Mouse (Mus musculus): ENCODE measurements around the gene Ppm1a. TPM values are rescaled to one million over a fixed set of nuclear protein-coding genes. Genes with fewer than 3 reads are reported as not detected.

Gene Ppm1a
- total RNA-seq, 2 experiments from 2014 or later, result 38.6 to 87.3 TPM

DNA sequence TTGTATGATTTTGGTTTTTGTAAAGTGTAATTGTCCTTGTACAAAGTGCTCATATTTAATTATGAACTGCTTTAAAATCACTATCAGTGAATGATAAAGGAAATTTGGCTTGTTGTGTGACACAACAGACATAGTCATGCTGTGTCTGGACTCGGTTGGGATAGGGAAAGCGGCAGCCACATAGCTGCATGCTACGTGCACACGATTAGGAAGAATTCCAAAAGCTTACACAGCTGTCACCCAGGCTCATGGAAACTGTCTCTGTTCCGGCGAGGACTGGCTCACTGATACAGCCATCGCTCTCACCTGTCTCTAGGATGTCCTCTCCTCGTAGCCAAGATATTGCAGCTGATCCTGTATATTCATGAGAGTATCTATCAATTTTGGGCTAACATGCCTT is 36.7 kb downstream of the Ppm1a start:
- no peak for ATAC-seq (replicated peaks; ENCODE audit: low FRiP score, poor library complexity, severe bottlenecking)

DNA sequence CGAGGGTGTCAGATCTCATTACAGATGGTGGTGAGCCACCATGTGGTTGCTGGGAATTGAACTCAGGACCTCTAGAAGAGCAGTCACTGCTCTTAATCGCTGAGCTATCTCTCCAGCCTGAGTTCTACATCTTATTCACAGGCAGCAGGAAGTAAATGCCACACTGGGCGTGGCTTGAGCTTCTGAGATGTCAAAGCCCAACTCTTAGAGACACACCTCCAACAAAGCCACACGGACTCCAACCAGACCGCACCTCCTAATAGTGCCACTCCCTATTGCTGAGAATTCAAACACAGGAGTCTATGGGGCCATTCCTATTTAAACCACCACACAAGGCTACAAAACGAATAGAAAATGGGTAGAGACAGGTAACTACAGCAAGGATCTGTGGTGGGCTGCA is 52.5 kb downstream of the Ppm1a start:
- no peak for ATAC-seq (replicated peaks; ENCODE audit: low FRiP score, poor library complexity, severe bottlenecking)

DNA sequence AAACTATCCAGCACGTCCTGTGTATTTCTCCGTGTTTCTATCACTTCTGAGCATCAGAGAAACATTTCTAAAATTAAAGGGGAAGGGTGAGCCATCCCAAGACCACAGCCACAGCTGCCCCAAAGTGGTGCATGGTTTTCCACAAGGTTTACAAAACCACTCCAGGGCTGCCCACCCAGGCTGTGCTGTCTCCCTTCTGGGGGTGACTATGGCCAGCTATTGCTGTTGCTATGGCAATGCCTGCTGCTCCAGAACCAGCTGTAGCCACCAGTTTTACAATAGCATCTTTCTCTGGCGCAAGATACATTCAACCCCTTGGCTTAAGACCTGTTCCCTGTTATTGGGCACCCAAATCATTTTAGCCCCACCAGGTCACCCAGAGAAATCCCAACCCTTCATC is 54.3 kb downstream of the Ppm1a start:
- no peak for ATAC-seq (replicated peaks; ENCODE audit: low FRiP score, poor library complexity, severe bottlenecking)

- ATAC-seq (replicated peaks; ENCODE audit: low FRiP score, poor library complexity, severe bottlenecking), result no peak
Measured at GRCm38 (mm10) chr12:72820940-72821431, 63.7 kb downstream of the Ppm1a start.

DNA sequence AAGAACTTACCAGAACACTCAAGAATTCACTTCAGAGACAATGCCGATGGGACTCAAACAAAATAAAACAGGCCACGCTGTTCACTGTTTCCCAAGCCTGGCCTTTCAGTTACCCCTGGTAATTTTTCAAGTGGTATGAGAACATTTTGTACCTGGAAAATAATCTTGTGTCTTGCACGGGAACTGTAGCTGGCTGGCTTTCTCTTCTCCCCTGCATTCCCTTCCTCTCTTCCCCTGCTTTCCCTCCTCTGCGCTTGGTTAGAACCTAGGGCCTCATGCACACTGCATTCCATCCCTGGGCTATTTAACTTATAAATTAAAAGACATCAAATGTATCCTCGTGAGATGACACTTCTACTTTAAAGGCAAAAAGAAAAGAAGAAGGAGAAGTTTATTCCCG is 64.3 kb downstream of the Ppm1a start:
- no peak for ATAC-seq (replicated peaks; ENCODE audit: low FRiP score, poor library complexity, severe bottlenecking)

DNA sequence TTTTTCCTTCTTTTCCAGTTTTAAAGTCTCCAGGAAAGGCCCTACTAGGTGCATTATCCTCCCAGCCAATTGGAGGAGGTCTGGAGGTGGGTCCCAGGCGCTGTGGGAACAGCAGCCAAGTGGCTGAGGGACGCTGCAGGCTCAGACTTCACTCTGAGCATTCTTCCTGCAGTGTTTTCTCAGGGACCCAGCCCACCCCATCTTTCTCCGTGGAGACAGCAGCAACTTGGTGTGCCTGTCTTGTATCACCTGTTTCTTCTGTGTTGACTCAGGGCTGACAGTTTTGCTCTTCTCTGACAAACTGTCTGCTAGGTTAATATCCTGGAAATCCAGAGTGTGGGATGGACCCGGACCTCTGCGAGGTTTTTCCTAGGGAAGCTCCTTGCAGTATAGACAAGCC is 68.4 kb downstream of the Ppm1a start:
- no peak for ATAC-seq (replicated peaks; ENCODE audit: low FRiP score, poor library complexity, severe bottlenecking)

DNA sequence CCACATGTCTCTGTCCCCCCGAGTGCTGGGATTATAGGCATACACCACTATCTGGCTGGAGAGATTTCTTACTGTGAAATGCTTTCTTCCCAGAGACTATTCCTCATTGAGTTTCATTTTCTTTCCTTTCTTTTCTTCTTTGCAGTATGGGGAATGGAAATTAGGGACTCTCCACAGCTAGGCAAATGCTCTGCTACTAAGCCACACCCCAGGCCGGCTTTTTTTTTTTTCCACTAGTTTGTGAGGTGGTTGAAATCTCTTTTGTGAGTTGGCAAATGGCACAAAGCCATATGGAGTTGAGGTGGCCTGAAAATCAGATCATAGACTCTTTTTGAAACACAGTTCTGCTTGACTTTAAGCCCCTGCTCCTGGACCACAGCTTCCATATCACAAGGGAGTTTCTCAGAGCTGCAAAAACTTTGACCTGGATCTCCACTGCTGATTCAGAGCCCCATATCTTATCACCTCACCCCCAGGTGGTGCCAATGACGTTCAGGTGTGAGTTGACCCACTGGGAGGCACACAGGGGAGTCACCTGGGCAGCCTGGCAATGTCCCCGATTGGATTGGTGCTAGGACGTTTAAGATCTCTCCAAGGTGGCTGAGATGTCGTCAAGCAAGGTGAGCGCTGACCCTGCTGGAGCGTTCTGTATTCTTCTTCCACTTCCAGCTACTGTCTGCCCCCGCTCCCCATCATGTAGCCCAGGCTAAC is 71.7 kb downstream of the Ppm1a start:
- no peak for ATAC-seq (replicated peaks; ENCODE audit: low FRiP score, poor library complexity, severe bottlenecking)

- ATAC-seq (replicated peaks; ENCODE audit: low FRiP score, poor library complexity, severe bottlenecking), result no peak
Measured at GRCm38 (mm10) chr12:72829777-72830176, 72.5 kb downstream of the Ppm1a start.

- no peak for ATAC-seq (replicated peaks; ENCODE audit: low FRiP score, poor library complexity, severe bottlenecking)
Measured at GRCm38 (mm10) chr12:72830317-72830716, 73.1 kb downstream of the Ppm1a start.

DNA sequence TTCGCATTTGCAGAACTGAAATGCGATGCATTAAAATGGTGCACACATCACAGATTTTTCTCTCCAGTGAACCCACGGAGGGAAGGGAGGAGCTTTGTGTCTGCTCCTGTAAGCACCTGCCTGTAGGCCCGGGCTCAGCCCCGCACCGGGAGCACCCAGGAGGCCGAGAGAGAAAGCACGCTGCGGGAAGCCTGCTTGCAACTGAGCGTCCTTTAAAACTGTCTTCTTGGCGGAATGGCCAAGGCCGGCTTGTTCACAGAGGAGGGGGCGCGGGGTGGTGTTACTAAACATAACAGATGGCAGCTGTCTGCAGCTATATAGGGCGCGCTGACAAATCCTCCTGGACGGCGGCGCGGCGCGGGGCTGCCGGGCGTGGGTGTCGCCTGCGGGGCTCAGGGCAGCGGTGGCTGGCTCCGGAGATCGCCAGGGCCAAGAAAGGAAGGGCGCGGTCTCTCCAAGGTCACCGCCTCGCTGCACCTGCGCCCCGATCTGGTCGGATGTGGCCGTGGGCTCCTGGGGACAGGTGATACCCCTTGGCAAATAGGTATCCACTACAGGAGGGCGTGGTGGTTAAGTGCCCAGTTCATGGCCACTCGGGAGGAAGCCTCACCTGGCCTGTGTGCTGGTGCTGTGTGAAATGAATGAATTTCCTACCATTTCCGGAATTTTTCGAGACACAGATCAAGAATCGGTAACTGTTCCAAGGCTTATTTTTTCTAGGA is 74.6 kb downstream of the Ppm1a start:
- ATAC-seq (replicated peaks; ENCODE audit: low FRiP score, poor library complexity, severe bottlenecking), result no peak

GRCm38 (mm10) chr12:72834773-72835517 is 77.7 kb downstream of the Ppm1a start:
- no peak for ATAC-seq (replicated peaks; ENCODE audit: low FRiP score, poor library complexity, severe bottlenecking)

DNA sequence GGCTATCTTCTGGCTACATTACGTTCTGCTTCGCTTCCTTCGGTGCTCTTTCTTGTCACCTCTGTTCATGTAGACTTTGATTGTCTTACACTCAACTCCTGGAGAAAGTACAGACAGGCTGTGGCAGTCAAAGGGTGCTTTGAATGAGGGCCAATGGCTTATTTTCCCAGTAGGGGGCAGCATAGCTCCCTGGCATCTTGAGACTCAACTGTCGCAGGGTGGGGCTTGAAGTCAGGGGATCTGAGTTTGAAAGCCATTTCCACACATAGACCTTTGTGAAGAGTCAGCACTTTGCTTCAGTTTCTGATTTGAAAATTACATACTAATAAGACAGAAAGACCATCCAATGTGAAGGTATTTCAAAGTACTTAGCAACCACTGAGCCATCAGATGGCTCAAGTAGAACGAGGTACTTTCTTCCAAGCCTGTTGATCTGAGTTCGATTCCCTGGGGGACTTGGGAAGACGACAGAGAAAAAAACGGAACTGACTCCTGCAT is 78.3 kb downstream of the Ppm1a start:
- ATAC-seq (replicated peaks; ENCODE audit: low FRiP score, poor library complexity, severe bottlenecking), result no peak

- ATAC-seq (replicated peaks; ENCODE audit: low FRiP score, poor library complexity, severe bottlenecking), result no peak
Measured at GRCm38 (mm10) chr12:72837302-72837701, 80.0 kb downstream of the Ppm1a start.

DNA sequence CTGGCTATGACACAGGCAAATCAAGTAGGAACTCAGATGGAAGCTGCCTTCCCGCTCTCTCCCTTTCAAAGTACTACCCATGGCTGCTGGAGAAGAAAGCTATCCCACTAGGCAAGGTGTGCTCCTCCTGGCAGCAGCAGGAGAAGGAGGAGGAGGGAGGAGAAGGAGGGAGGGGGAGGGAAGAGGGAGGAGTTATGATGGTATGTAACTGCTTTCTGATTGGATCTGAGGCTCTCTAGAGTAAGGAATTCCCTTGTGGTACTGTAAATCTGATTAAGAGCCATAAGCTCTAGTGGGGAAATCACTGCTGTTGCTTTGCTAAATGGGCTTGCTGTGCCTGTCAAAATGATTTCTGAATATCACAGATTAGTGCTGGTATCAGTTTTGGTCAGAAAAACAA is 84.2 kb downstream of the Ppm1a start:
- ATAC-seq (replicated peaks; ENCODE audit: low FRiP score, poor library complexity, severe bottlenecking), result no peak

- no peak for ATAC-seq (replicated peaks; ENCODE audit: low FRiP score, poor library complexity, severe bottlenecking)
Measured at GRCm38 (mm10) chr12:72843135-72843534, 85.9 kb downstream of the Ppm1a start.

DNA sequence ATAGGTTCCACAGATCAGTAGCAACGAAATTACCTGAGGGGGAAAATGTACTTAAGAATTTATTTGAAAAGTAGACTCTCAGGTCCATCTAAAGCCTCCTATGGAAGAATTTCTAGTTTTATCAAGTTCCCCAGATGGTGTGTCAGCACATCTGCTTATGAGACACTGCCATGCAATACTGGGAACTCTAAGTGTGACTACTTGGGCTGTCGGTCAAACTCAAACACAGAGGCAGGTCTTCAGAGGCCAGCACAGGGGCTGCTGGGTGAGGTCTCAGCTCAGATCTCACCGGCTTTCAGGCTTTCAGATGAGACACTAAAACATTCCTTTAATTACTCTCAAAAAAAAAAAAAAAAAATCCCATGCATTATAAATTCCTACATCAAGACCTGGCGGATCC is 86.3 kb downstream of the Ppm1a start:
- ATAC-seq (replicated peaks; ENCODE audit: low FRiP score, poor library complexity, severe bottlenecking), result no peak

DNA sequence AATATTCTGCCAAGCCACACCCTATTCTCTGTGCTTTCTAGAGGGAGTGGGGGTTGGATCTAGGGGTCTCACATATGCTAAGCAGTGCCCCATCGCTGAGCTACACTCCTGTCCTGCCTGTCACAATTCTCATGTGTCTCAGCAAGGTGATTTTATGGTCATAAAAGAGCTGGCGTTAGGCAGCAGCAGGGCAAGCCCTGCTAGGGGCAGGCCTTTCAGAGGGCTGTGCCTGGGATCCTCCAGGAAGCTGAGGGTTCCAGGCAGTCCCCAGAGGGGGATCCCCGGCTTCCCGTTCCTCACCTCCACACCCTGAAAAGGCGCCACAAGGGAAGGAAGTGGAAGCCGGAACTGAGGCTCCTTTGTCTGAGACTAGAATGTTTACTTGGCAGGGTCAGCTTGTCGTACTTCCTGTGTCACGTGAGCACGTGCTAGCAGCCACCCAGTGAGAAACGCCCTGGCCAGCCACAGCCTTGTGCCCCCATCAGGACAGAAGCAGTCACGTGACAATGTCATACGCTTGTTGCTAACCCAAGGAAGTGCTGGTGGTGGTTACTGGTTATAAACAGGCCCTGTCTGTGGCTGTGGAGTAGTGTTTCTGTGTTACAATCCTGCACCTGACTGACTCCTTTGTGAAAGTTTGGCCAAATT is 86.8 kb downstream of the Ppm1a start:
- no peak for ATAC-seq (replicated peaks; ENCODE audit: low FRiP score, poor library complexity, severe bottlenecking)

- no peak for ATAC-seq (replicated peaks; ENCODE audit: low FRiP score, poor library complexity, severe bottlenecking)
Measured at GRCm38 (mm10) chr12:72845946-72846345, 88.7 kb downstream of the Ppm1a start.

DNA sequence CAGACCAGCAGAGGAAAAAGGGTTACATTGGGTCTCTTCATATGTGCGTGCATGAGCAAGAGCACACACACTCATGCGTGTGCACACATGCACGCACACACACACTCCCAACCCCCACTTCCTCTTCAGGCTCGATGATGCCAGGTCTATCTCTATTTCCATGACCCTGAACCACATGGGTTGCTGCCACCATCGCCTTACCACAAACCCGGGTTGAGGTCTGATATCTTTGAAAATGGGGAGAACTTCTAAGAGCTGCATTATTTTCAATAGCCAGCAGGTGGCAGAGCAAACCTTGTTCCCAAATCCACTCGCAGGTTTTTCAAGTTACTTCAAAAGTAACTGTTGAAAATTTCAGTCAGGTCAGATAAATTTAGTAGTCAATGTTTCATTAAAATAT is 90.5 kb downstream of the Ppm1a start:
- ATAC-seq (replicated peaks; ENCODE audit: low FRiP score, poor library complexity, severe bottlenecking), result 0 out of 2 replicates have a peak, but pooled peaks have one; percentile 35

Data from erythroblast, adult 5-6 weeks (primary cell).